Mouse (Mus musculus) CH12.LX (cell line): ENCODE results near the gene Mlf1.

Source experiments
- CTCF ChIP-seq, 2 experiments: IDR thresholded peaks in 1 of 2; conservative IDR thresholded peaks in 1 of 2; 2 replicates each; pipeline ENCODE4 v1.5.1; 2011 to 2012; ENCODE audit warnings: low read depth in 2 of 2, low read length in 2 of 2, improper control_type of control experiment in 1 of 2, inconsistent platforms in 1 of 2, mild to moderate bottlenecking in 1 of 2, moderate library complexity in 1 of 2
- ELF1 ChIP-seq: IDR thresholded peaks from 2 replicates; pipeline ENCODE4 v1.6.1; 2014; ENCODE audit warnings: low read depth, mild to moderate bottlenecking, inconsistent platforms, low read length, improper control_type of control experiment
- ZC3H11A ChIP-seq: IDR thresholded peaks from 2 replicates; pipeline ENCODE4 v1.6.1; 2012; ENCODE audit warnings: low read depth, mild to moderate bottlenecking, inconsistent platforms, low read length, improper control_type of control experiment

GRCm38 (mm10) chr3:67367481-67367880 lies 6.4 kb upstream of the Mlf1 start:
- TF ChIP-seq CTCF (conservative IDR thresholded peaks at IDR 0.05 in 1 of 2, IDR thresholded peaks at IDR 0.05 in 1 of 2; ENCODE audit: low read depth in 2 of 2, low read length in 2 of 2): no peak
- TF ChIP-seq ELF1: no peak
- no peak for TF ChIP-seq ZC3H11A
